Mouse (Mus musculus): Measurements from ENCODE around the gene Csf1.
A peak's percentile ranks its signal among the peaks of the same experiment; 100 is the strongest.

The Csf1 gene

DNA sequence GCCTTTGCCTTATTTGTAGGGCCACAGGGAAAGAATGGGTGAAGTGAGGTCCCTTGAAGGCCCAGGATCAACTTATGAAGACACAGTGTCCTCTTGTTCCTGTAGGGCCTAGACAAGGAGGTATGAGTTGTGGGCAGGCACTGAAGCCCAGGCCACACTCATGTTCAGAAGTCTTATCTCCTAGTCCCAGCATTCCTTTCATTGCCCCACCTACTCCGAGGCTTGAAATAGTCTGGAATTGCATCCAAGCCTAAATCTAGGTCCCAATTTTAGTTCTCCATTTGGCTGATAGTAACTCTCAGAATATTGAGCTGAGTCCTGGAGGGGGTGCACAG is 55.9 kb downstream of the Csf1 start:
- no peak for DNase-seq (ENCODE audit: low read depth, low spot score)

DNA sequence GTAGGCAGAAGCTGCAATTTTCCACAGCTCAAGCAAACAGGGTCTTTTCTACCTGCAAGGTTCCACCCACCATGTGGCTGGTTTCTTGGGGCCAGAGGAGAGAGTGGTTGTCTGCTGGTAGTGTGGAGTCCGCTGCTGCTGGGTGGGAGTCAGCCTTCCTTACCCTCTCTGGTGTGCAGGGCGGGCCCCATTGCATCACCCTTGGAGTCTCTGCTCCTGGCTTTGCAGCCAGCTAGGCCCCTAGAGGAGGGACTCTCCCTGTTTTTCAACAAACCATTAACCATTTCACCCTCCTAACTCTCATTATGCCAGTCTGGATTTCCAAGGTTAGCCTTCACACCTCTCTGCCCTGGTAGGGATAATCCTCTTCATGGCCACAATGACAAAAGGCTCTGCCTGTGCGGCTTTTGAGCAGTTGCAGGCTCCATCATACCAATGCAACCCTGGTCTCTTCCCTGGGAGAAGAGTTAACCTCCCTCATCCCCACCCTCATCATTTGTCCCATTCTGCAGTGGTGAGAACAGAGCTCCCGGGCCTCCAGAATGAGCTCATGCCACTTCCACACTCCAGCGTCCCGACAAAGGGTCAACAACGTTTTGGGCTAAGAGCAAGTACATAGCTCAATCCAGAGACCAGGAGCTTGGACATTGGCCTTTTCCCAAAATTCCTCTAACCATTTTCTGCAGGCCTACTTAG is 56.4 kb downstream of the Csf1 start:
- DNase-seq (ENCODE audit: low read depth, low spot score), result no peak

DNA sequence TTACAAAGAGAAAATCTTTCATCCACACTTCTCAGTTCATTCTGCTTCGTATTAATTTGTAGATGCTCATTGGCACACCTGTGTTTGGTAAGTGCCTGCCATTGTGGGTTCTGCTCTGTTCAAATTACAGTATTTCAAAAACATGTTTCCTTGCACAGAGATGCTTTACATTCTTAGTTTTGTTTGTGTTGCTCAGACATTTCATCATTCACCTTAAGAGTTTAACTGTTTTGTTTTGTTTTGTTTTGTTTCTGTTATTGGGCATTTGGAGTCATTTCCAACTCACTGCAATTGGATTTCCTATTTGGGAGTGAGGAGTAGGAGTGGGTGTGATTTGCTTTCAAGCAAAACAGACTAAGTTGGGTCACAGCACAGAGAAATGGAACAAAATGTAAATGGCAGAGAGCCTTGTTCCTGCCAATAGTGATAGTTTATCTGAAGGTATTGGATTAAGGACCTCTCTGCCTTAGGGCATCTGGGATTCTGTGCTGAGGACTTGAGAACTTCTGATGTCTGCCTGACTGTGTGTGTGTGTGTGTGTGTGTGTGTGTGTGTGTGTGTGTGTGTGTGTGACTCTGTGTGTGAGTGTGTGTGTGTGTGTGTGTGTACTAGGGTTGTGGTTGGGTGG is 58.4 kb downstream of the Csf1 start:
- DNase-seq (ENCODE audit: low read depth, low spot score), result no peak

DNA sequence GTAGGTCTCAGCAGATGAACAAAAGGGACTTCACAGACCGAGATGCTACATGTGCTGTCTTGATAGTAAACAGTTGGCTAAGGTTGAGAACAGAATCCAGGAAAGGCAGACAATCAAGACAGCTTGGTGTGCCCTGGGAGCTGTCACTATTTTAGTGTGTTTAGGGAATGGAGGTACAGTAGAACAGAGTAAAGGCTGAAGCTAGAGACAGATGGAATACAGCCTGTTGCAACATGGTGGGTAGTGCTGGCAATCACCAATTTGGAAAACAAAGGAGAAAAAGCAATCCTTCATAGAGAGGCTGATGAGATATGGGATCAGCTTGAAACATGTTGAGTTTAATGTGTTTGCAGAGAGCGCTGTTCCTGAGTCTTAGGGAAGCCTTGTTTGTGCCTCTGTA is 59.6 kb downstream of the Csf1 start:
- DNase-seq (ENCODE audit: low read depth, low spot score), result no peak

DNA sequence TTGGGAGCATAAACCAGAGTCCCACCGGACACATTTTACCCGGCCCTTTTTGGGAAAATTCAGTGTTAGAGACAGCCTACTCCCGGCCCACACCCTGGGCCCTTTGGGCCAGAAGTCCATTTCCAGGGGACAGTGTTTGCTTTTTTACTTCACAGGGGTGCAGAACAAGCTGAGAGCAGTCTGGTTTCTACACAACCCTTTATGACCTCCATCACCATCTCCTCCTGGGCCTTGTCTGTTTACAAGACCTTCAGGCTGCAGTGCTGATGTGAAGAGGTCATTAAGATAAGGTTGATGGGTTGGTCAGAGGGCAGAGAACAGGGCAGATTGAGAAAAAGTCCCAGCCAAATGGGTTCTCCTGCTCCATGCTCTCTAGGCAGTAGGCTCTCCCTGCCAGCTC is 63.4 kb downstream of the Csf1 start:
- DNase-seq (ENCODE audit: low read depth, low spot score), result no peak

DNA sequence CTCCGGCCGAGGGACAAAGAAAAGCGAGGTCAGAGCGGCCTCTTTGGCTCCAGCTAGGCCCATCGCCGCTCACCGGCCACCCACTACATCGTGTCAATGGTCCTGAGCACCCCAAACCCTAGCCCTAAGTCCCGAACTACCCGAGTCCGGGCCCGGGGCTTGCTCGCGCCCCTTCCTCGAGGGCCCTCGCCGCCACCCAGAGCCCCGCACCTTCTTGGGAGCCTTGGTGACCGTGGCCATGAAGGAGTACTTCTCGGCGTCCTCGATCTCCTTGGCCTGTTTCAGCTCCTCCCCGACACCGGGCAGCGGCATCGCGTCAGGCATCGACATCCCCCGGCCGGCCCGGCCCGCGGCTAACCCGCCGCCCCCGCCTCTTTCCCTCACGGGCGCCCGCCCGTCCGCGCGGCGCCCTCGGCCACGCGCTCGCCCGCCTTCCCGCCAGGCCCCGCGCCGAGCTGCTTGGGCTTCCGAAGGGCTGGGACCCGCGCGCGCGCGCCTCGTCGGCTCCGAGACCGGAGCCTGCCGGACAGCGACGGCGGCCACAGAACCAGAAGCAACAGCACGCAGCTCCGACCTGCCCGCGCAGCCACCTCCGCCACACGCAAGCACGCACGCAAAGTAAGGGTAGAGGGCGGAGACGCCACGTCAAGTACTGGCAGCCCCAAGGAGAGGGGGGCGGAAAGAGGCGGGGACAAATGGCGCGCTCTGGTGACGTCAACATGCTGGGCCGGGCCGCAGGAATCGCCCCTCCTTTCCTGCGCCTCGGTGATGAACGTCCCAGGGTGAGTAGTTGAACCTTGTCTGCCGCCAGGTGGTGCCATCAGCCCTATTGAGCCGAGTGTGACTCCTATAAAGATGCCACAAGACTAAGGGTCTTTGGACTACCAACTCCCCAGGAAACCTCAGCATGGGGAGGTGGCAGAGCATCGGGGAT is 64.1 kb downstream of the Csf1 start, which contains the start of gene Ahcyl1:
Ahcyl1 (minus strand) TSS at position 613 of the 934 bp plus-strand sequence.
- DNase-seq (ENCODE audit: low read depth, low spot score), result peak; percentile 95

DNA sequence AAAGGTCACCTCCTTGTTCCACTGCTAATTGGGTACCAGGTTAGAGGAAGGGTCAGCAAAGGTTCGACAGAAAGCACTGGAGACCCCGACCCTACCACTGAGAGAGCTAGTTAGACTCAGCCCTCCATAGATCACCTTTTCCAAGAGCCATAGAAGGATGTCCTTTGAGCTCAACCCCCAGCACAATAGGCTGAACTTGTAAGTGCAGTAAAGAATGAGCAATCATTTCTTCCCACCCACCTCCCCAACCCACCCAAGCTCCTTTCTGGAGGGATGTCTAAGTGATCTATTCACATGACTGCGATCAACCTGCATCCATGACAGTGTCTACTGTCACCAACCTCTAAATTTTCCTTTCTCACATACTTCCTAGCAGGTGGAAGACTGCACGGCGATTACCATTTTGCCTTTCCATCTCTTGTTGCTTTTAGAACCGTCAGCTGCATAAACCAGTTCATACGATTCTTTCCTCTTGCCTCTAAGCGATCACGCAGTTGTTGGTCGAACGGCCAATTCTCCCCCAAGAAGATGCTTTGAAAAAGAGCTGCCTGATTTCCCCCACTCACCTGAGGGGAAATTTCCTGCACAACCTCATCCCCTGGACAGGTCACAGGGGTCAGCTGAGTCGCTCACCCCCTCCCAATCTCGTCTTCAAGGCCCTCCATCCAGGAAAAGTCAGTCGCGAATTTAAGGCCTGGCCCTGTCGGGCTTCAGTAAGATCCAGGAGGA is 64.9 kb downstream of the Csf1 start:
- DNase-seq (ENCODE audit: low read depth, low spot score), result no peak

DNA sequence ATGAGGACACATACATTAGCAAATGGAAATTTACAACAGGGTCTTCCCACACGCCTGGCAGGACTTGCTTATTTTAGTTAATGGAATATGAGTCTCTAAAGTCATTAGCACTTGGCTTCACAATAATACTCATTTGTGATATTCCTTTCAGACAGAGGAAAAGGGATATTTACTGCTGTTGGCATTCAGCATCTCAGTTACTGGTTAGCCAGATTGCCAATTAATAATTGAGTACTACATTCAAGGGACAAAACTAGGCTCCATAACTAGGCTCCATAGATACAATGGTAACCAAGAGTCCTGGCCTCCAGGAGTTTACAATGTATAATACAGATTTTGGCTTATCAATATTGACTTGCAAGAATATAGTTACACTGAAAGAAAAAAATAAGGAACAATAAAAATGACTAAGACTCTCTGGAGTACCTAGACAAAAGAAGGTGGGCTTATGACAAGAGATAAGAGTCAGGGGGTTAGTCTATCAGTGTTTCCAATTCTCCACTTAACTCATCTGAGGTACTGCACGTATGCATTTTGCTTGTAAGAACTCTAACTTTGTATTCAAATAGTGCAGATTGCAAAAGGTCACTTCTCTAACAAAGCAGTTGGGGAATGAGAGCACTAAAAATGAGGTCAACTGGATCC is 65.9 kb downstream of the Csf1 start:
- DNase-seq (ENCODE audit: low read depth, low spot score), result no peak

Measured in brain, embryonic 18.5 days (tissue).